Mouse (Mus musculus) olfactory bulb, adult 2 months (tissue): ENCODE measurements around the gene Pgr.

Experiments used
- CTCF ChIP-seq: fragments of 200-500 bp; IDR thresholded peaks from 2 replicates; pipeline ENCODE4 v1.5.1; 2012; ENCODE audit warnings: low read depth, mild to moderate bottlenecking, low read length, moderate library complexity; ENCODE audit not compliant: insufficient read depth
- POLR2A ChIP-seq: fragments of 200-500 bp; IDR thresholded peaks from 2 replicates; pipeline ENCODE4 v1.6.1; 2012; ENCODE audit warnings: mild to moderate bottlenecking, low read depth, low read length, moderate library complexity; ENCODE audit not compliant: insufficient read depth

DNA sequence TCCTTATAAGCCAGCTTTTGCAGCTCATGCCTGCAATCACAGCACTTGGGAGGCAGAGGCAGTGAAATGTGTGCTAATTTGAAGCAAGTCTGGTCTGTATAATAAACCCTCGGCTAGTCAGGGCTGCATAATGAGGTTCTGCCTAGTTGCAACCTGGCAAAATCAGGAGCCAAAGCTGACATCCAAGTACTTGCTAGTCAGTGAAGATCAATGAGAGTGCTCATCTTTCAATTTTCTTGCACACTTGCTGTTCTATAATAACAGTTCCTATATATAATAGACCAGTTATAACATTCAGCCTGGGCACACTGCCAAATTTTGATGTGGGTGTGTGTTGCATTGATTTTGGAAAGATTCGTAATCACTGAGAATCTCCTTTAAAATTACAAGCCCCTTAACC is 78.1 kb downstream of the Pgr start:
- TF ChIP-seq POLR2A (no peak), CTCF (no peak)
